Mouse (Mus musculus) stomach, postnatal 0 days (tissue): ENCODE data around the gene Galm. TPM values are rescaled to one million over a fixed set of nuclear protein-coding genes. Genes with fewer than 3 reads are reported as not detected.

ENCODE experiments used
- ATAC-seq: fragments of 200-750 bp; cut with Nextera tagmentation; 2 replicates; pipeline ENCODE4 v1.8.0; 2017; ENCODE audit not compliant: low FRiP score, low TSS enrichment
- DNase-seq: peaks from one replicate; pipeline ENCODE4 v3.0.0-alpha.2; 2016; ENCODE audit warnings: low spot score
- H3K27ac ChIP-seq: fragments of 300-500 bp; sonication (generic); replicated peaks from 2 replicates; pipeline ENCODE4 v1.5.1; 2014; ENCODE audit warnings: mild to moderate bottlenecking, control low read depth
- H3K27me3 ChIP-seq: fragments of 300-500 bp; sonication (generic); 2 replicates; pipeline ENCODE4 v1.6.1; 2014; ENCODE audit warnings: low read length; ENCODE audit not compliant: control insufficient read depth, insufficient read depth
- H3K36me3 ChIP-seq: fragments of 300-500 bp; sonication (generic); 2 replicates; pipeline ENCODE4 v1.6.1; 2014; ENCODE audit warnings: low read length, mixed read lengths; ENCODE audit not compliant: control insufficient read depth, insufficient read depth
- H3K4me1 ChIP-seq: fragments of 300-500 bp; sonication (generic); replicated peaks from 2 replicates; pipeline ENCODE4 v1.6.1; 2014; ENCODE audit warnings: antibody characterized with exemption; ENCODE audit not compliant: control insufficient read depth, insufficient read depth
- H3K4me2 ChIP-seq: fragments of 300-500 bp; sonication (generic); replicated peaks from 2 replicates; pipeline ENCODE4 v1.6.1; 2014; ENCODE audit warnings: low read depth, mild to moderate bottlenecking, control low read depth, moderate library complexity
- H3K4me3 ChIP-seq: fragments of 300-500 bp; sonication (generic); 2 replicates; pipeline ENCODE4 v1.5.1; 2014; ENCODE audit warnings: low read depth, low read length, control low read depth
- H3K9ac ChIP-seq: fragments of 300-500 bp; sonication (generic); 2 replicates; pipeline ENCODE4 v1.6.1; 2014; ENCODE audit warnings: mild to moderate bottlenecking, low read length, control low read depth, mixed read lengths
- H3K9me3 ChIP-seq: fragments of 300-500 bp; sonication (generic); 2 replicates; pipeline ENCODE4 v1.6.1; 2016; ENCODE audit warnings: low read length; ENCODE audit not compliant: control insufficient read depth
- CTCF ChIP-seq: IDR thresholded peaks from 2 replicates; pipeline ENCODE4 v1.5.1; 2016; ENCODE audit warnings: antibody characterized with exemption, low read depth, mild to moderate bottlenecking, moderate library complexity
- EP300 ChIP-seq: optimal IDR thresholded peaks from 2 replicates; pipeline ENCODE3; 2016; ENCODE audit warnings: antibody characterized with exemption
- WGBS: fragments of 180-500 bp; shearing (Covaris S2); extraction: QIAGEN DNeasy Blood & Tissue Kit; methylation state at CpG from one replicate; pipeline ENCODE4 v1.1.7; 2014; 5-methylcytosine and 5-hydroxymethylcytosine counted together
- polyA plus RNA-seq: library from polyadenylated mRNA; unstranded; fragments of >200 nt; fragmentation: Nextera tagmentation; extraction: Ambion mirVana; gene quantifications from 2 replicates; pipeline ENCODE4 v1.2.1, GENCODE M21; 2015

Galm gene
- polyA plus RNA-seq: 31.6 and 34.3 TPM in 2 replicates

DNA sequence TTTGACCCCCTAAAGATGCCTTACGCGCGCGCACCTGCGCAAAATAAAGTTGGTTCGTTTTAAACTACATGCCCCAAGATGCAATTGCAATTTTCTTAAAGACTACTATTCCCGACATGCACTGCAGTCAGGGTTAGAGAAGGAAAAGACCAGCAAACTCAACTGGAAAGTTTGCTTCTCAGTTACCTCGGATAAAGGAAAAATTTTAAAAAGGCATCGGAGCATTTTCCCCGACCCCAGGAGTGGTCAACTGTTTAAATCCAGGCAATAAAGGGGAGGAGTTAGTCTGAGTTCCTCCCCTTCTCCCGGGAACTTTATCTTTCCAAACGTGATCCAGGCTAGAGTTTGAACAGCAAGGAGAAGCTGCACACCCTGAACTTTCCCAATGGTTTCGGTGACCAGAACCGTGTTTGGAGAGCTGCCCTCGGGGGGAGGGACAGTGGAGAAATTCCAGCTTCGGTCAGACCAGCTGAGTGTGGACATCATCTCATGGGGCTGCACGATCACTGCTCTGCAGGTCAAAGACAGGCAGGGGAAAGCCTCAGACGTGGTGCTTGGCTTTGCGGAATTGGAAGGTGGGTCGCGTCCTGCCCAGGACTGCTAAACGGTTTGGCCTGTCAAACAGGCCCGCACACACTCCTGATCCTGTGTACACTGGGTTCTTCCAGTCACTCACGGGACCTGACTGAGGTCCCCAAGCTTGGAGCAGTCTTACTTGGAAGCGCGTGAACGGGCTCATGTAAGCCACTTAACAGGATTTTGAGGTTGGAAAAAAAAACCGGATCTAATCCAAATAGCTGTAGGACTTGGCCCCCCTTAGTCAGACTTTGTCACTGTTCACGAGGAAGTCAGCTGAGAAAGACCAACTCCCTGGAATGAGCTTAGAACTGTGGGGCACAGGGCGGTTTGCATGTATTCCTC lies at the start of gene Galm:
Gene Galm, plus strand, starts transcription at position 141 of the 921 bp plus-strand sequence.
- TF ChIP-seq EP300 (no peak), CTCF (0 out of 2 replicates have a peak, but pooled peaks have one; percentile 4)
- DNase-seq: peak; percentile 71
- Histone ChIP-seq H3K9ac (peak within 1 kb of the TSS; percentile 71), H3K4me3 (peak within 1 kb of the TSS; percentile 47), H3K4me2 (peak within 1 kb of the TSS; percentile 84), H3K36me3 (no peaks in the 10 kb centered on the region), H3K27ac (peak within 1 kb of the TSS; percentile 93), H3K4me1 (no peaks in the 10 kb centered on the region), H3K27me3 (no peaks in the 10 kb centered on the region), H3K9me3 (no peaks in the 10 kb centered on the region)
- 2% methylated on average over 30 of the region's 30 CpGs for WGBS
- peak; percentile 79 for ATAC-seq

DNA sequence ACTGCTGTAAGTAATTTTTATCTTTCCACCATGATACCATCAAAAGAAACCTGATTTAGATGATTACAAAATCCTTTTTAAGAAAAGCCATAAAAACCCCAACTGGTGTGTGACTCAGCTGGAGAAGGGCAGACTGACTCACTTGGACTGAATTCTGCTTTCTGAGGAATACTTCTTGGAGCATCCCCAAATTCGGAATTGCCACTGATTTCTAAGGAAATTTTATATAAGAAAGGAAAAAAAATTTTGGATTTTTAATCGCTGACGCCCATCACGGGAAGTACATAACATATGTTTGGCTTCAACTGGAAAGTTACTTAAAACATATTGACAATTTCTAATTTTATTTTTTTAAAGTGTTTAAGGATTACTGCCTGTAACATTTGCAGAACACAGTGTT lies 48.5 kb upstream of the Galm start:
- no peak for TF ChIP-seq CTCF
- TF ChIP-seq EP300: no peak
- Histone ChIP-seq H3K4me2 (no peak overlapping the region), H3K27ac (no peak overlapping the region), H3K9me3 (no peaks in the 10 kb centered on the region), H3K4me1 (no peaks in the 10 kb centered on the region), H3K27me3 (no peaks in the 10 kb centered on the region), H3K36me3 (no peaks in the 10 kb centered on the region), H3K9ac (no peak overlapping the region), H3K4me3 (no peak overlapping the region)
- WGBS: 74% methylated on average over 4 of the region's 4 CpGs
- DNase-seq: no peak
- no peak for ATAC-seq

DNA sequence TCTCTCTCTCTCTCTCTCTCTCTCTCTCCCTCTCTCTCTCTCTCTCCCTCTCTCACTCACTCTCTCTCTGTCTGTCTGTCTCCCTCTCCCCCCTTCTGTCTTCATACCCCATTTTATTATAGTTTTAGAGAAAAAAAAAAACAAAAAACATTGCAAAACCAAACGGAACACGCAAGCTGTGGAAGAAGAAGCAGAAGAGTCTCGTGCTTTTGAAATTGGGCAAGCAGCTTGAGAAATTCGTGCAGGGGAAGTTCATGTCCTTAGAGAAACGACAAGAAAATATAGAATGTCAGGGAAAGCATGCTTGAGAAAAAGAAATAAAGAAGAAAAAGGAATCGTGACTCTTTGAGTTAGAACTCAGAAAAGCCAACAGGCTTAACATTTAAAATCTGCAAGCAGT lies 44.0 kb upstream of the Galm start:
- Histone ChIP-seq H3K4me2 (no peak overlapping the region), H3K9ac (no peak overlapping the region), H3K36me3 (no peaks in the 10 kb centered on the region), H3K27me3 (no peaks in the 10 kb centered on the region), H3K27ac (no peak overlapping the region), H3K9me3 (no peaks in the 10 kb centered on the region), H3K4me3 (no peak overlapping the region), H3K4me1 (no peaks in the 10 kb centered on the region)
- WGBS: 69% methylated on average over 6 of the region's 6 CpGs
- DNase-seq (no peak), ATAC-seq (no peak)
- TF ChIP-seq CTCF: no peak
- TF ChIP-seq EP300: no peak

DNA sequence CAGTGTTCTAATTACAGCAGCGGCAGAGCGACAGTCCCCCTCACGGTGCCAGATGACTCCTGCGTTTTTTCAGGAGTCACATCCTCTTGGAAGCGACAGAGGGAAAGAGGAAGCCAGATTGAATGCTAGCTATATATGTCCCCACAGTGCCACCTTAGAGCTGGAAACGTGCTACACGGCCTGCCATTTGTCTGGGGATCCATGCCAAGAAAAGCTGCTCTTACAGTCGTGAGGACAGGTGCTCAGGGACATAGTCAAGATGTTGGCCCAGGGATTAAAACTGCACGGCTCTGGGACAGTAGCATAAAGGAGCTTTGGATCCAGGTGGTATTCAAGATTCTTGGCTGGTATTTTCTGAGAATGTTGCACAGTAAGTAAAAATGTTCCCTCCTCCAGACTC lies 42.8 kb upstream of the Galm start:
- TF ChIP-seq CTCF: no peak
- TF ChIP-seq EP300: no peak
- Histone ChIP-seq H3K4me2 (no peak overlapping the region), H3K36me3 (no peaks in the 10 kb centered on the region), H3K9ac (no peak overlapping the region), H3K4me3 (no peak overlapping the region), H3K4me1 (no peaks in the 10 kb centered on the region), H3K27ac (no peak overlapping the region), H3K9me3 (no peaks in the 10 kb centered on the region), H3K27me3 (no peaks in the 10 kb centered on the region)
- DNase-seq: no peak
- no peak for ATAC-seq
- 64% methylated on average over 9 of the region's 9 CpGs for WGBS

DNA sequence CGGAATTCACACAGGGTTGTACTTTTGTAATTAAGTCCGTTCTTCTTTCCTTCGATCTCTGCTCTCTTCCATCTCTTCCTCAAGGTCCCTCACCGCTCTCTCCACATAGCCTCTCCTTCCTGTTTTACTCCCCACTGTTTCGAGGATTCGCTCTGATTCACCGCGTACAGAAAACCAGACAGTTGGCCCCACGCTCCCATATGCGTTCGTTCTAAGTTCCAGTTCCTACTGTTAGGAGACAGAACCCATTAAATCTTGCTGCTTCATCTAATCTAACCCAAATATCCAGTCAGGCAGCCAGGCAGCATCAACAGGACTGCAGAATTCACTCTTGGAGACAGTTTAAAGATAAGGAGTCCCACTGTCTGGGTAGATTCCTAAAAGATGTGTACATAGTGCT lies 40.7 kb upstream of the Galm start:
- DNase-seq (no peak), ATAC-seq (no peak)
- H3K9me3 ChIP-seq: no peaks in the 10 kb centered on the region
- no peak overlapping the region for H3K4me2 ChIP-seq
- no peaks in the 10 kb centered on the region for H3K27me3 ChIP-seq
- TF ChIP-seq CTCF (no peak), EP300 (no peak)
- H3K27ac ChIP-seq: no peak overlapping the region
- no peaks in the 10 kb centered on the region for H3K4me1 ChIP-seq
- WGBS: 84% methylated on average over 11 of the region's 11 CpGs
- H3K4me3 ChIP-seq: no peak overlapping the region
- no peaks in the 10 kb centered on the region for H3K36me3 ChIP-seq
- no peak overlapping the region for H3K9ac ChIP-seq

DNA sequence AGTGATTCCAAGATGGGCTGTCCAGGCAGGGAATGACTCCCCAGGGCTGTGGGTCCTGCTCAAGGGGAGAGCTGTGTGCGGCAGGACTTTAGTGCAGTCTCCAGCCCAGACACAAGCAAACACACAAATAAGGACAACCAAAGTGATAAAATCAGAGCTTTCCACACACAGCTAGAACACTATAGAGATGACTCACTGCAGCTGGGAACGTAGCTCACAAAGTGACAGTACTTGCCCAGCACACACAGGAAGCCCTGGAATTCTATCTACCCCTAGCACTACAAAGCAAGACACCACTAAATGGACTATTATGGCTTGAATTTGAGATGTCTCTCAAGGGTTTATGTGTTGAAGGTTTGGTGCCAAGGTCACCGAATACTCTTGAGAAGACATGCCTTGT lies 39.1 kb upstream of the Galm start:
- Histone ChIP-seq H3K9me3 (no peaks in the 10 kb centered on the region), H3K27me3 (no peaks in the 10 kb centered on the region), H3K4me3 (no peak overlapping the region), H3K9ac (no peak overlapping the region), H3K27ac (no peak overlapping the region), H3K4me1 (no peaks in the 10 kb centered on the region), H3K4me2 (no peak overlapping the region), H3K36me3 (no peaks in the 10 kb centered on the region)
- ATAC-seq: no peak
- 77% methylated on average over 3 of the region's 3 CpGs for WGBS
- TF ChIP-seq EP300 (no peak), CTCF (no peak)
- no peak for DNase-seq
